Mouse (Mus musculus): Measurements from ENCODE around the gene Tor1aip2. TPM values are rescaled to one million over a fixed set of nuclear protein-coding genes. Genes with fewer than 3 reads are reported as not detected.
"Not testable (repeated sequence)": the region's sequence is repeated elsewhere in the genome, so short reads cannot be mapped to it uniquely, and the experiment has no call there.

Gene Tor1aip2
- 10 to 100 TPM; 54.7 to 63.6 TPM for total RNA-seq (2021)

GRCm38 (mm10) chr1:156035269-156035929, at the start of gene Tor1aip2:
TSS of gene Tor1aip2 (plus strand) at chr1:156035403.
- no peak for DNase-seq

- no peak for DNase-seq
These were observed 47.6 kb upstream of the Tor1aip2 start for GRCm38 (mm10) chr1:155987625-155988024.

GRCm38 (mm10) chr1:155989387-155989786, 45.8 kb upstream of the Tor1aip2 start:
- DNase-seq, result no peak

GRCm38 (mm10) chr1:155990391-155990790, 44.8 kb upstream of the Tor1aip2 start:
- no peak for DNase-seq

GRCm38 (mm10) chr1:155994524-155994923, 40.7 kb upstream of the Tor1aip2 start:
- DNase-seq, result no peak

GRCm38 (mm10) chr1:155995612-155996011, 39.6 kb upstream of the Tor1aip2 start:
- no peak for DNase-seq

- no peak for DNase-seq
These were observed 32.8 kb upstream of the Tor1aip2 start for GRCm38 (mm10) chr1:156002366-156002765.

GRCm38 (mm10) chr1:156003201-156003935, 31.8 kb upstream of the Tor1aip2 start:
- DNase-seq, result no peak

GRCm38 (mm10) chr1:156005906-156006305, 29.3 kb upstream of the Tor1aip2 start:
- DNase-seq, result no peak

- DNase-seq, result no peak
These were observed 26.2 kb upstream of the Tor1aip2 start for GRCm38 (mm10) chr1:156009003-156009402.

- no peak for DNase-seq
These were observed 15.4 kb upstream of the Tor1aip2 start for GRCm38 (mm10) chr1:156019800-156020199.

- DNase-seq, result no peak
These were observed 14.8 kb upstream of the Tor1aip2 start for GRCm38 (mm10) chr1:156020402-156020801.

GRCm38 (mm10) chr1:156024831-156025503, 10.2 kb upstream of the Tor1aip2 start:
- no peak for DNase-seq

GRCm38 (mm10) chr1:156027849-156028248, 7.4 kb upstream of the Tor1aip2 start:
- DNase-seq, result no peak

GRCm38 (mm10) chr1:156028340-156028975, 6.7 kb upstream of the Tor1aip2 start:
- no peak for DNase-seq

GRCm38 (mm10) chr1:156033921-156034320, 1.3 kb upstream of the Tor1aip2 start:
- no peak for DNase-seq

GRCm38 (mm10) chr1:156034661-156035060, 542 bp upstream of the Tor1aip2 start:
- DNase-seq, result no peak

GRCm38 (mm10) chr1:156035930-156036737, 931 bp downstream of the Tor1aip2 start, which contains the start of gene Tor1aip1:
TSS of gene Tor1aip1 (minus strand) at chr1:156036480.
- DNase-seq, result peak; percentile 97 to 98

GRCm38 (mm10) chr1:156037144-156037583, 2.0 kb downstream of the Tor1aip2 start:
- no peak for DNase-seq

GRCm38 (mm10) chr1:156039989-156040388, 4.8 kb downstream of the Tor1aip2 start:
- not testable (repeated sequence) for DNase-seq

- DNase-seq, result peak; percentile 85 to 89
These were observed 5.7 kb downstream of the Tor1aip2 start for GRCm38 (mm10) chr1:156040731-156041401.
